Mouse (Mus musculus) liver (tissue): ENCODE results near the gene Tmem176a.

Experiments used
- DNase-seq: peaks from one replicate; pipeline ENCODE4 v3.0.0-alpha.2; 2020; ENCODE audit warnings: mixed read lengths

The Tmem176a gene

GRCm38 (mm10) chr6:48894938-48895818 lies 54.5 kb downstream of the Tmem176a start:
- no peak for DNase-seq

DNA sequence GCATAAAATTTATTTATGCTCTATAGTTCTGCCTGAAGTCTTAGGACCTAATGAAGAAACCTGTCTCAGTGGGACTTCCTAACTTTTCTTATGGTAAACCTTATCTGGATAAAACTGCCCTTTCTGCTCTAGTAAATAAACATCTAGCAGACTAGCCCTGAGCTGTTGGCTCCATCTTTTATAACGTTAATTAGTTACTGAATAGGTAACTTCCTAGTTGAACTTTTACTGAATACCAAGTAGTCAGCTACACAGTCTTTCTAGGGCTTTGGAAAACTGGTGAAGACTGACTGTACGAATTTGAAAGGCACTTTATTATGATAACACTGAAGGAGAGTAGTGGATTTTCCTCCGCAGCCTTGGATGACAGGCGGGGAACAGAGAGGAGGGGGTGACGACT lies 55.2 kb downstream of the Tmem176a start:
- no peak for DNase-seq
